Mouse (Mus musculus) C2C12 (cell line): ENCODE measurements around the gene Gcn1l1.

Experiments used
- CTCF ChIP-seq: IDR thresholded peaks from one replicate; pipeline ENCODE4 v1.5.1; 2011; ENCODE audit not compliant: control insufficient read depth, insufficient read depth, insufficient read length
- MYOD1 ChIP-seq: IDR thresholded peaks from one replicate; pipeline ENCODE4 v1.6.1; 2011; ENCODE audit warnings: low read depth; ENCODE audit not compliant: control insufficient read depth, insufficient read length

DNA sequence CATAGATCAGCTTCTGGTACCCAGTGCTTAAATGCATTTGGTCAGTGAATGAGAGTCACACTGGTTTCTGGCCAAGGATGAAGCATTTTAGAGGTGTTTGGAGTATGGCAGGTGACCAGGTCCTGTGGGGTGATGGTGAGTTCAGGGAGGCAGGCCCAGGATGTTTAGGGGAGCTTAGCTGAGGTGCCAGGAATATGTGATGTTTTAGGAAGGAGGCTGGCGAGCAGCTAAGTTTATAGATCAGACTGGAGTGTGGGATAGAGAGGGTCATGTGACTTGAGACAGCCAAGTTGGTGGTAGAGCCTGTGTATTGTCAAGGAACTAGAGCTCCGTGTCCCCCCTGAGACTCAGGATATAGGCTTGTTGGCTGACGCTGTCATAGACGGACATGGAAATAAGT, 68.0 kb downstream of the Gcn1l1 start:
- TF ChIP-seq MYOD1 (no peak), CTCF (no peak)
